Mouse (Mus musculus) mesoderm, embryonic 11.5 days (tissue): ENCODE results near the gene Cacna1b.

Experiments
- DNase-seq: peaks from one replicate; pipeline ENCODE4 v3.0.0-alpha.2; 2012; ENCODE audit warnings: low read depth, low spot score

Cacna1b gene

DNA sequence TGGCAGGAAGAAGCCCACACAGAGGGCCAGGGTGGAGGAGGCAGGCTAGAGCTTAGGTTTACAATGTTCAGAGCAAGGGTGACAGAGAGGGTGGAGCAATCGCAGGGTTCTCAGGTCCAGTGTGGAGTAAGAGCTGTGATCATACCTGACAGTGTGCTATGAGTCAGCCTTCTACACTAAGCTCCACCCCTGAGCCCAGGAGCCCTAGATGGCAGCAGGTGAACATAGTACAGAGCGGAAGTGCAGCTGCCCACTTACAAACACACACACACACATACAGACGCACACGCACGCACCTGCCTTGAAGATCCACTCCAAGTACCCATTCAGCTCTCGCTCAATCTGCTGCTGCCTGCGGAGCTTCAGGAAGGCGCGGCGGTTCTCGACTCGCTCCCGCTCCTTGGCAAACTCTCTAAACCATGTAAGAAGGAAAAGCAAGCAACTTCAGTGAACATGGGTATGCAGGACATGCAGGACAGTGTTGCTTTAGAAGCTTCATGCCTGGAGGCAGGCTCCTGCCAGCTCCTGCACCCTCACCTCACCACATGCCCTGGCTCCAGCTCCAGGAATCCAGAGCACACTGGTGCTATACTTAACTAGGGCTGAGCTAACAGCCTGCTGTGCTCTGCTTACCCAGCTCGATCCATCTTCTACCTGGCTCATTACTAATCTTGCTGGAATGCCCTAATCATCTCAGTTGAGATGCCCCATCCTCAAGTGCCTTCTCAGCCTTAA, 43.1 kb downstream of the Cacna1b start:
- DNase-seq = no peak

DNA sequence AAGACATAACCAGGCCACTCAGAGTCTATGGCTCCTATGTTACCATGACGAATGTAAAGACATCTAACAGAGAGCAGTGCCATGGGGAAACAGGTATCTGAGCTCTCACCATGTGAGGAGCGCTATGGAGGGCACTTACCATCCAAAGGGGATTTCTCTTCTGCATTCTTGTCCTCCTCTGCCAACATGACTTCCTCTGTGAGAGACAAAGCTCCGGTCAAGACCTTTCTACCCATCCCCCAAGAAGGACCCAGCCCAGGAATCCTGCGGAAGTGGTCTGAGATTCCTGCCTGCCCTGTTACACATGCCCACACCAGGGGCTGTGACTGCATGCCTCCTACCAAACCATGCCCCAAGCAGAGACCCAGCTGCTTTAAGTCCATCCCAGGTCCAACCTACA, 44.0 kb downstream of the Cacna1b start:
- DNase-seq = no peak

DNA sequence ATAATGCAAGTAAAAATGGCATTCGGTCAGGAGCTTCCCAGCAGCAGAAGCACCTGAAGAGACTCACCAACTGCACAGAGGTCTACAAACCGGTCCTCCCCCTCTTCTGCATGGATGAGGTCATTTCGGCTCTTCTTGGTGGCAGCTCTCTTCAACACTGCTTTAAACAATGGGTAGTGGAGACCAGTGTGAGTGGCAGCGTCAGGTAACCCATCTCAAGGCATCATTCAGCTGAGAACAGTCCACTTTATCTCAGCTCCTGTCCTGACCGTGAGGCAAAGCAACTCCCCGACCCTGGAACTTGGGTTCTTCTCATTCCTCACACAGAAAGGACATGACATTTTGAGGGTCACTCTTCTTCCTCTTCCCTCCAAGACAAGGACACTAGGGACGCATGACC, 45.0 kb downstream of the Cacna1b start:
- no peak for DNase-seq

DNA sequence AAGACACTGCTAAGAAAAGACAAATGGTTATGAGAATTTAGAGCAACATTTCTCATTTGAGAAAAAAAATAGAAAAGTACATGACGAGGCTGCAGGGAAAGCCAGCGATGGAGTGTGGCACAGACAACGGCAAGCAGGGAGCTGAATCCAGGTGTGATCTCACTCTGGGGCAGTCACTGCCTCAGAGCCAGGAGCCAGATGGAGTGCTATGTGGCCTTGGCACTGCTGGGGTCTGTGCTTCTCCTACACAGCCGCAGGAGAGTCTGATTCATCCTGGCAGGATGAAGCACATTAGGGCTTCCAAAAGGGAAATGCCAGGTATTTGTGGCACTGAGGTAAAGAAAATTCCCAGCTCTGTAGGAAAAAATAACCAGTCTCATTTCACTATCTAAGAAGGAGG, 45.5 kb downstream of the Cacna1b start:
- DNase-seq = no peak

DNA sequence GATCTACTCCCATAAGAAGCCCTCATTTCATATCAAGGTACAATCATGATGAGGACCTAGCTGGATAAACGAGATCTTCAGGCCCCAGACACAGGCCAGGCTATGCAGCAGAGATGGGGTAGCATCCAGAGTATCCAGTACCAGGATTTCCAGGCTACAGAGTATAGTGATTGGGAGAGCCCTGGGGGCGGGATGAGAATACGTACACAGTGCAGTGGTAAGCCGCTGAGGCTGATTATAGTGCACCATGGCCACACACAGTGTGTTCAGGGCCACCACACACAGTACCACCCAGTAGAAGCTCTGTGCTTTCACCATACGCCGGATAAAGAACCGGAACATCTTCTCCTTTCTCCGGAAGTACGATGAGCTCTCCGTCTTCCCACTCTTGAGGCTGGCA, 57.0 kb downstream of the Cacna1b start:
- no peak for DNase-seq

DNA sequence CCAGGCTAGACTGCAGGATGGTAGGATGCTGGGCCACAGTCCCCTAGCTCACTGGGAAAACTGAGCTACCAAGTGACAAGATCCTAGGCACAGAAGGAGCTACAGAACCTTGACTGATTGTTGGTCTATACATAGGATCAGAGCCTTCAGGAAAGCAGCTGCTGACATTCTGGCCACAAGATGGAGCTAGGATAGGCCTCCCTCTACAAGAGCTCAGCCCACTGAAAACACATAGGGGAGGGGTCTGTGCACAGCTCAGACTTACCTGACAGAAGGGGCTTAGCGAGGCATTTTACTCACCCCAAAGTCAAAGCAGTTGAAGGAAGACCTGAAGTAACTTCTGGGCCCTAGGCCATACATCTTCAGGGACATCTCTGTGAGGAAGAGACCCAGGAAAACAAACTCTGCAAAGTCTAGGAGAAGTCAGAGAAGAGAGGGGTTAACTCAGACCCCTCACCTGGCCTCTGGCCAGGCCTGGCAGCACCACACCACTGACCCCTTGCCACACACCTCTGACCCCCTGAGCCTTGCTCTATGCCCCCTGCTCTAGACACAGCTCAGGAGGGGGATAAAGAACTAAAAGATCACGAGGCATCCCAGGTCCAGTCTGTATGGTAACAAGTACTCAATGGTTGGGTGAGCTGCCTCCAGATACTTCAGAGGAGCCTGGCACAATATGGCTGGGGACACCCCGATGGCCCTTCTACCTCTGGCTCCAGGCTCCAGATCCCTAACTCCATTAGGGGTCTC, 60.6 kb downstream of the Cacna1b start:
- no peak for DNase-seq

DNA sequence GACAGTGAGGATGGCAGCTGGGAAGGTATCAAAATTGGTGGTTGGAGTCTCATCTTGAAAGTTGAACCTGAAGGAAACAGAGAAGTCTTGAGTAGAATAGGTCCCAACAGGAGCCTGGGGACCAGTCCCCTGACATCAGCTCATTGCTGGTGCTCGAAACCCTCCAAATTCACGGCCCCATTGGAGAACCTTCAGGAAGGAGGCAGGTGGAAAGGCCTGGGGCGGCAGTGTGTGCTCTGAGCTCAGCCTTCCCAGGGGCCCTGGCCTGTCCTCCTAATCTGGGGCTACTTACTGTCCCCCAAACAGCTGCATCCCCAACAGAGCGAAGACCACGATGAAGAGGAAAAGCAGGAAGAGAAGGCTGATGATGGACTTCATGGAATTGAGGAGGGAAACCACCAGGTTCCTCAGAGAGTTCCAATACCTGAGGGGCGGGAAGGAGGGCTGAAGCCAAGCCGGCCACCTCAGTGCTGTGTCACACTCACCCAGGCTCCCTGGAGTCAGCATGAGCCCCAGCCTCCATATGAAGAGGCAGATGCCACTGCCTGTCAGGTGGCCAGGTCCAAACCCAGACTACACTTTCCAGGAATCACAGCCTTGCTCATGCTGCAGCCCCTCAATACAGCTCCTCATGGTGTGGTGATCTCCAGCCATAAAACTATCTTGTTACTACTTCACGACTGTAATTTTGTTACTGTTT, 65.5 kb downstream of the Cacna1b start:
- DNase-seq = no peak

DNA sequence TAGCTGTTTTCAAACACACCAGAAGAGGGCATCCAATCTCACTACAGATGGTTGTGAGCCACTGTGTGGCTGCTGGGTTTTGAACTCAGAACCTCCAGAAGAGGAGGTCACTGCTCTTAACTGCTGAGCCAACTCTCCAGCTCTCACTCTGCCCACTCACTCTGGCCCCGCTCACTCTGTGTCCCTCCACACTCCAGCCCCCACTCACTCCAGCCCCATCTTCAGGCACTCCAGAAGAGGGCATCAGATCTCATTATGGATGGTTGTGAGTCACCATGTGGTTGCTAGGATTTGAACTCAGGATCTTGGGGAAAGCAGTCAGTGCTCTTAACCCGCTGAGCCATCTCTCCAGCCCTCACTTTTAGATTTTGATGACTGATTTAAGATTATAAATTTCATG, 70.6 kb downstream of the Cacna1b start:
- no peak for DNase-seq

DNA sequence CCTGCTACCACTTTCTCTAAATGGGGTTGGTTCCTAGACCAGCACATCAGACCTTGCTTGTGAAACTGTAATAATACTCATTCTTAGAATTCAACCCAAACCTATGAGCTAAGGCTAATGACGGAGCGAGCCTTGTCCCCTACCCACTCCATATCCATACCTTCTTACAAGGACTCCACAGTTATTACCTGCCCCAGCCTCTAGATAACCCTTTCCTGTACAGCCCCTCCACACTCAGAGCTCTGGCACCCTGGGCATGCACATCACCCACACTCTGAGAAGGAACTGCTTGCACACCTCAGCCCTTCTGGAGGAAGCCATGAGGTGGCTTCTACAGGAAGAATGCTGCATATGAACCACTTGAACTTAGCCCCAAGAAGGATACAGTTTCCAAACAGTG, 72.6 kb downstream of the Cacna1b start:
- no peak for DNase-seq

DNA sequence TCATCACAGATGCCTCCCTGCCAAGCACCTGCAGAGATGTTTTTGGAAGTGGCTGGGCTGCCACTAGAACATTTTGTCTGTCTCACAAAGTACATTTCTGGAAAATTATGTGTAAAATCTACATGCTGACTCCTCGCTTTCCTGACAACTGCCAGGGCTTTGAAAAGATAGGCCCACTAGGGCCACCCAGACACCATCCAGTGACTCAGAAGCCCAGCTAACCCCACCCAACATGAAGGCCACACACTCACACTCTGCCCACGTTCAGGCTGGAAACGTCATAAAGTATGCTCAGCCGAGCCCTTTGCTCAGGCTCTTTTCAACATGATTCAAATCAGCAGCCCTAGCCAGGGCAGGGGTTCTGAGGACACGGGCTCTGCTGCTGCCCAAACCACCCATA, 77.6 kb downstream of the Cacna1b start:
- no peak for DNase-seq

DNA sequence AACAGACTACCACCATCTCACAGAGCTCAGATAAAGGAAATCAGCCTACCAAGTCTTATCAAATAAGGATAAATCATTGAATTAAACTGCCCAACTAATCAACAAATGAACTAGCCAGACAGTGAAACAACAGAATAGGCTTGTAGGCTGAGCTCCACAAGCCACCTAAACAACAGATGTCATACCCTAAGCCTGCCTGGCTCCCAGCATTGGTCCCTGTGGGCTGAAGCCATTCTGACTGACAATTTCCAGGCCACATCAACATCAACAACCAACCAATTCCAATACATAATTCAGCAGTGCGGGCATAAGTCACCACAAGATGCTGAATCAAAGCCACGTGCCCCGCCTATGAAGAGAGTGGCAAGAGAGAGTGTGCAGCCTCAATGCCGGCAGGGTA, 78.2 kb downstream of the Cacna1b start:
- DNase-seq = no peak

DNA sequence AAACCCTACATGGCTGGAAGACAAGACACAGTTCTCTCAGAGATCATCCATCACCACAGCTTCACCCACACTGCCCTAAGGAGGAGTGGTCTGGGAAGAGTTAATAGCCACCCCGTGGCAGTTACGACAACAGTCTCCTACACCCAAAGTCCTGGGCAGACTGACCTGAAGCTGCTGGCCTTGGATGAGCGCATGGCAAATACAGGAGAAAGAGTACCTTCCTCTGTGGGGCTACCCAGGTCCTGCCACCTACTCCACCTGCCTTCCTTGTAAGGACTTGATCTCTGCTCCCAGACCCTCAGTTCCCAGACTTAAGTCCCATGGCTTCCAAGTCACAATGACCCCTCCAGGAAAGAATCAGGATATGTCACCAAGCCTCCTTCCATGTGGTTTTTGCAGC, 79.7 kb downstream of the Cacna1b start:
- no peak for DNase-seq

DNA sequence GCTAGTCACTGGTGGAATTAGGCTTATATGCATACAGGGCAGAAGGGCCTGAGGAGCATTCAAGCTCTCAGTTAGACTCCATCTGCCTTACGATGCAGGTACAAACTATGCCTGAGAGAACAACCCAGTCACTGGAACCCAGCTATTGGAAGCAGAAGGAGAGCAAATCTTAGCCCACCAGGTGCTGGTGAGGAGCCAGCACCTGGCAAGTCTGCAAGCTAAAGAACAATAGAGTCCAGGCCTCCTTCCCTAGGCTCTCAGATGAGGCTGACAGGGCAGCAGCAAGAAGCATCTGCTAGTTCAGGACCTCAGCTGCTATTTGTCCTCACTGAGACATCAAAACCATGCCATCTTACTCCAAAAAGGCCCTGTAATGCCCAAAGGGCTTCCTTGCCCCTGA, 82.2 kb downstream of the Cacna1b start:
- no peak for DNase-seq

DNA sequence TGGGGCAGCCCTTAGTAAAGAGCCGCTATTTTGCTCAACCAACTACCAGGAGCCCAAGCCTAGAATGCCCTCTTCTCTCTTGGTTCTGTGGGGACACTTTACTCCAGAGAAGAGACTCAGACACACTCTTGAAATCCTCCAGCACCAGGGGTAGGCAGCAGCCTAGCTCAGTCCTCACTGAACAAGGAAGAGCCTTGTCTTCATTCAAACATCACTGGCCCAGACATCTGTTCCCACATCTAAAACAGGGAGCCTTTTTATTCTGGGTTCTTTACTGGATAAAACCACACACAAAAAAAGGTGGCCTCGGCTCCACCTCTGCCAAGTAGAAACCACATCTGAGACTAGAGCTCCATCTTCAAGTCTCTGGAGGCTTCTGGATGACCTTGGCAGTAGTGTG, 82.8 kb downstream of the Cacna1b start:
- no peak for DNase-seq

DNA sequence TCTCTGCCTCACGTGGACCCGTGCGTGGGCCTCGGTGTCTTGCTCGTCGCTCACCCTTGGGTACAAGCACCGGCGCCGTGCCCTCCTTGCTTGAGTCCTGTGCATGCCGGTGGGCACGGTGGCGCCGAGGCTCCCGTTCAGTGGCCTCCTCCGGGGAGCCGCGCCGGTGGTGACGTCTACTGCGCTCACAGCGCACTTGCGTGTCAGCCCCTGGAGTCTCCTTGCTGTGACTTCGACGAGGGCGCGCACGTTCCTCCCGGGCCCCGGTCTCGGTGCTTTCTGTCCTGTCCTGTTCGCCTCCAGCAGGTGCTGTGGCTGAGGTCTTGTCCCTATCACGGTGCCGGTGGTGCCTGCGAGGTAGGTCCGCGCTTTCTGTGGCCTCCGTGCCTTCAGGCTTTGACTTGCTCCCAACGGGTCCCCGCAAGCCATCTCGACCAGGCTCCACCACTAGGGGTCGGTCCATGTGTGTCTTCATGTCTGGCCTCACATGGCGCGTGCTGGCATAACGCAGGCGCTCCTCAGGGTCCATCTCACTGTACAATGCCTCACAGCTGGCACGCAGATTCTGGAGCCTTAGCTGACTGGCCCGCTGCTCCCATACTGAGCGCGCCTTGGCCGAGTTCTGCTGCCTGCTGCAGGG, 83.8 kb downstream of the Cacna1b start:
- DNase-seq = peak; percentile 78

DNA sequence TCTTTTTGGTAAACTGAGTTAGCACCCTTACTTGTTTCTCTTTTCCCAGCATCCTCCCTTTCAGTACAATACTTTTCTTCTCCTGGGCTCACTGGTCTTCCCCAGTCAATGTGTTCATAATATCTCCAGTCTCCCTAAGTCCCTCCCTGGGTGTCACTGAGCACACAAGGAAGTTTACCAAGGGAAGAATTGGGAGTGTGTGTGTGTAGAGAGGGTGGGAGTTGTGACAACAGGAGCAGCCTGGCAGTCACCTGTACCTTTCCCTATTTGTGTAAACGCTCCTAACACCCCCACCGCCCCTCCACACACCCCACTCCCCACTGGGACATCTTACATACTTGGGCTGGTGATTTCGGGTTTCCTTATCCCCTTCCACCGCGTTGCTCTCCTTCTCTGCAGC, 84.4 kb downstream of the Cacna1b start:
- DNase-seq = no peak

DNA sequence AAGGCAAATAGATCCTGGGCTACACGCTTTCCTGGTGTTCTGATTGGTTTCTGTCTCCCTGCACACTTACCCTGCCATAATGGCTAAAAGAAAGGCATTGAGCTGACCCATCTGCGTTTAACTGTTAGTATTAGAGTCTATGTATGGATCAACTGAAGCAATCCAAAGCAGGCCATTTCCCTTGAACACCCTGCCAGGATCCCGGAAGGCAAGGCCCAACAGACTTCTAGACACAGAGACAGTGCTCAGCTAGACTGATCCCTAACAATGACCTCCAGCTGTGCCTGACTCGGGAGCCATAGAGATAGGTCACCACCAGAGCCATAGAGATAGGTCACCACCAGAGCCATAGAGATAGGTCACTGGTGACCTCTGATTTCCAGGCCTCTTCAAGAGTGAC, 84.8 kb downstream of the Cacna1b start:
- no peak for DNase-seq

DNA sequence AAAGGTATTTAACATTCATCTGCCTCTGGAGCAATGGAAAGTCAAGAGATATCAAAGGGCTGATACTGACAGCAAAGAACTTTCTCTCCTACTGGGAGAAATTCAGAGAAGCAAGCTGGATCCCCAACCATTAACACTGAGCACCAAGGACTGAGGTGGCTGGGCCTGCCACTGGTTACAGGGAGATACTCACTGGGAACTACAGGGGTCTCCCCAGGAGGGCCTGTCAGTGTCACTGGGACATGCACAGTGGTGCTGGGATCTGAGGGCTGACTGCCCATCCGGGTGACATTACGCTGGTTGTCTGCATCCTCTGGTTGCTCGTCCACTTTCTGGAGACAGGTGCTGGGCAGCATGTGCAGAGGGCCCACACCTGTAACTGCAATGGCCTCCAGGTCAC, 85.3 kb downstream of the Cacna1b start:
- DNase-seq = no peak

DNA sequence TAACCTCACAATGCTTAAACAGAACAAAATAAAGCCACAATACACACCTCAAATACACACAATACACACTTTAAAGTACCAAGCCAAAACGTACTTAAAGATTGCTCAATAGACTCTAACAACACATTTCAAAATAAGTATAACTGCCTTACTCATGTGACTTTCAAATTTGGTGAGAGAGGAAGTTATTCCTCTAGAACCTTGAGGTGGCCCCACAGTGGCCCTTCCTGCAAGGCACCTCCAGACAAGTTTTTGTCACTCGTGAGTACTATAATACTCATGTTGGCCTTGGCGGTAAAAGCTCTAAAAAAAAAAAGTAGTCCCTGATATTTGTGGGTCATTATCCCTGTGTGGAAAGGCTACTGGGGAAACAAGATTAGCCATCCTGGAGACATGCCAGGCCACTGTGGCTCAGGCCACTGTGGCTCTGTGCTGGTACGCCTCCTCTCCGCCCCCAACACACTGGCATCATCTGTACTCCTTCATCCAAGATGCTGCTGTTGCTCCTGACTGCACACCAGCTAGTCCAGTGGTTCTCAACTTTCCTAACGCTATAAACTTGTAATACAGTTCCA, 88.4 kb downstream of the Cacna1b start:
- DNase-seq = no peak

DNA sequence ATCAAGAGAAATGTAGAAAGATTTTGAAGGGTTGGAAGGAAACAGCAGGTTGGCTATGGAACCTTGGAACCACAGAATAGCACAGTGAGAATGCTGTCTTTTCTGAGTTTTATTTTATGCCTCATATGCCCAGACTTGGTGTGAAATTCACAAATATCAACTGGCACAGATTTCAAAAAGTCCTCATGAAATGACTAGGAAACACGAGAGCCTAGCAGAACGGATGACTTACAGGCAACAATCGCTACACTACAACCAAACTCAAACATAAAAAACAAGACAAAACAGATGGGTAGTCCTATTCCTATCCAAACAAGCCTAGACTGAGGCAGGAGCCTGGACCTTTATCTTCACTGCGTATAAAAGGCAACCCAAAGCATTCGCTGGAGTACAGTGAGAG, 94.4 kb downstream of the Cacna1b start:
- no peak for DNase-seq

DNA sequence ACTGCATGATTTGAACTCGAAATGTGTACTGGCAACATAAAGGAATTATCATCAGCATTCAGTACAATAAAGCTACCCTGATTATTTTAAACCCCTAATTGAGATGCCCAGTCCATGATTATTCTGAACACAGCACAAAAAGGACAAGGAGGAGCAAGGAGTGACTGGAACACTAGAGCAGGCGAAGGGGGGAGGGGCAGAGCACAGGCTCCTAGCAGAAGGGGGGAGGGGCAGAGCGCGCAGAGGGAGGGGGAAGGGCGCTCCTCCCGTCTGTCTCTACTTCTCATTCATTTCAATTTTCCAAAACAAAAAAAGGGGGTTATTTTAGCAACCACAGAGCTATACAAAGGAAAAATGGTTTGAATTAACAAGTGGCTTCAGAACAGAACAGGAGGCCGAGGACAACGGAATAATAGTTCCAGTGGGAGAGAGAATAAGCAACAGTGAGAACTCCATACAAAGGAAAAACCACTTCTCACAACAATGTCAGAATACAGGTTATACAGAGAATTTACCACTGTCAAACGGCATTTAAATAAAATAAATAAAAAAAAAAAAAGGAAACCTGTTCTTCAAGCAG, 98.2 kb downstream of the Cacna1b start:
- peak; percentile 61 for DNase-seq
